Mouse (Mus musculus) telencephalon, adult 2 months (tissue): ENCODE results near the gene Rpl11.
"Not testable (repeated sequence)": the region's sequence is repeated elsewhere in the genome, so short reads cannot be mapped to it uniquely, and the experiment has no call there.

Source experiments
- DNase-seq: peaks from one replicate; pipeline ENCODE4 v3.0.0-alpha.2; 2011; ENCODE audit warnings: low read depth, low spot score

The Rpl11 gene

DNA sequence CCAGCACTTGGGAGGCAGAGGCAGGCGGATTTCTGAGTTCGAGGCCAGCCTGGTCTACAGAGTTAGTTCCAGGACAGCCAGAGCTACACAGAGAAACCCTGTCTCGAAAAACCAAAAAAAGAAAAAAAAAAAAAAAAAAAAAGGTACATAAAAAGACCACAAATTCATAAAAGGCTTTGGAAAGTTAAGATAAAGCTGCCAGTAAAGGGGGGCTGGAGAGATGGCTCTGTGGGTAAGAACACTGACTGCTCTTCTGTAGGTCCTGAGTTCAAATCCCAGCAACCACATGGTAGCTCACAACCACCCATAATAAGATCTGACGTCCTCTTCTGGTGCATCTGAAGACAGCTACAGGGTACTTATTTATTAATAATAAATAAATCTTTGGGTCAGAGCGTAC is 73.0 kb downstream of the Rpl11 start:
- not testable (repeated sequence) for DNase-seq
